23 mouse cellular contexts compared by ENCODE assay signal in genomic region chr1:190130888-190131287, GRCm38 (mm10). TPM values are rescaled to one million over a fixed set of nuclear protein-coding genes. Genes with fewer than 3 reads are reported as not detected.
DNase-seq lines count a peak whose midpoint lies in the region; ATAC-seq lines count a peak whose summit lies in the region.
"Had no signal": no experiment of that assay in that cellular context is flagged by ENCODE, and none has a peak within 500 bp of the region (broad histone marks: within the 10 kb centered on the region; RNA-seq: fewer than 3 reads in every experiment).

No protein-coding gene starts in this region.

- H3K9ac ChIP-seq in heart, embryonic 12.5 days = no peak overlapping the region; the same call in 1 of the 2 replicates
- no peak overlapping the region for H3K9ac ChIP-seq in hindbrain, embryonic 11.5 days (ENCODE audit: low read depth, low read length)
- no peak overlapping the region for H3K9ac ChIP-seq in liver, embryonic 13.5 days
- no peak overlapping the region for H3K9ac ChIP-seq in liver, embryonic 15.5 days
- H3K9ac ChIP-seq: embryonic facial prominence, embryonic 15.5 days; forebrain, embryonic 15.5 days; hindbrain, embryonic 13.5 days had no signal

- 0 out of 2 replicates have a peak overlapping the region, but pooled peaks have one; percentile 32 for H3K27ac ChIP-seq in heart, embryonic 12.5 days (ENCODE audit: poor library complexity, severe bottlenecking)
- peak overlapping the region; percentile 79; the same call in 1 of the 2 replicates for H3K27ac ChIP-seq in hindbrain, embryonic 10.5 days
- no peak overlapping the region for H3K27ac ChIP-seq in hindbrain, embryonic 11.5 days (ENCODE audit: low read depth, low read length)
- H3K27ac ChIP-seq in liver, embryonic 13.5 days = peak overlapping the region; percentile 57; the same call in 1 of the 2 replicates
- peak overlapping the region; percentile 51 for H3K27ac ChIP-seq in liver, embryonic 15.5 days (replicated peaks)
- H3K27ac ChIP-seq: embryonic facial prominence, embryonic 15.5 days; forebrain, embryonic 10.5 days; forebrain, embryonic 15.5 days; hindbrain, postnatal 0 days had no signal

- H3K4me2 ChIP-seq in heart, embryonic 12.5 days = no peak overlapping the region
- H3K4me2 ChIP-seq in hindbrain, embryonic 11.5 days (replicated peaks; ENCODE audit: low read depth, low read length) = no peak overlapping the region
- H3K4me2 ChIP-seq in liver, embryonic 13.5 days = no peak overlapping the region
- H3K4me2 ChIP-seq in liver, embryonic 15.5 days = no peak overlapping the region
- H3K4me2 ChIP-seq: embryonic facial prominence, embryonic 15.5 days; forebrain, embryonic 15.5 days; hindbrain, embryonic 13.5 days had no signal

- no peaks in the 10 kb centered on the region for H3K9me3 ChIP-seq in heart, embryonic 12.5 days (replicated peaks)
- H3K9me3 ChIP-seq in hindbrain, embryonic 10.5 days = no peaks in the 10 kb centered on the region
- no peaks in the 10 kb centered on the region for H3K9me3 ChIP-seq in hindbrain, embryonic 11.5 days (ENCODE audit: control insufficient read depth, low read length)
- no peaks in the 10 kb centered on the region for H3K9me3 ChIP-seq in liver, embryonic 13.5 days (replicated peaks)
- no peaks in the 10 kb centered on the region for H3K9me3 ChIP-seq in liver, embryonic 15.5 days (replicated peaks)
- H3K9me3 ChIP-seq: embryonic facial prominence, embryonic 15.5 days; forebrain, embryonic 10.5 days; forebrain, embryonic 15.5 days; hindbrain, embryonic 13.5 days had no signal

- H3K36me3 ChIP-seq in heart, embryonic 12.5 days = peaks cover 33% of the 10 kb centered on the region
- peaks cover 19% of the 10 kb centered on the region for H3K36me3 ChIP-seq in hindbrain, embryonic 10.5 days
- no peaks in the 10 kb centered on the region for H3K36me3 ChIP-seq in hindbrain, embryonic 11.5 days (ENCODE audit: control insufficient read depth, insufficient read depth, low read length)
- H3K36me3 ChIP-seq in liver, embryonic 13.5 days = no peaks in the 10 kb centered on the region
- H3K36me3 ChIP-seq in liver, embryonic 15.5 days (replicated peaks) = no peaks in the 10 kb centered on the region; the same call in 1 of the 2 replicates
- H3K36me3 ChIP-seq: embryonic facial prominence, embryonic 15.5 days; forebrain, embryonic 10.5 days; forebrain, embryonic 15.5 days; hindbrain, embryonic 13.5 days had no signal

- no peak for DNase-seq in heart, postnatal 14 days
- no peak for DNase-seq in hindbrain, embryonic 10.5 days (ENCODE audit: low spot score)
- no peak for DNase-seq in hindbrain, embryonic 11.5 days (ENCODE audit: low spot score)
- no peak for DNase-seq in liver, embryonic 13.5 days
- DNase-seq in spleen, postnatal 14 days (ENCODE audit: low spot score in 2 of 2) = no peak
- DNase-seq: adrenal gland, adult 8-10 months; cerebellum, adult 11 months; cerebellum, adult 8-10 months; cerebellum, postnatal 14 days; embryo, embryonic 11 days; gastrocnemius, postnatal 36 days; heart, adult 18-20 months; heart, postnatal 10 days; kidney, adult 11 months had no signal

- no peak for ATAC-seq in heart, embryonic 12.5 days (ENCODE audit: insufficient number of reproducible peaks, low FRiP score)
- ATAC-seq in hindbrain, embryonic 11.5 days (ENCODE audit: low FRiP score) = no peak
- no peak for ATAC-seq in liver, embryonic 13.5 days (ENCODE audit: low read depth)
- no peak for ATAC-seq in liver, embryonic 15.5 days (ENCODE audit: insufficient read depth)
- ATAC-seq: forebrain, embryonic 15.5 days; hindbrain, postnatal 0 days had no signal

- H3K4me3 ChIP-seq in heart, embryonic 12.5 days = no peak overlapping the region
- no peak overlapping the region for H3K4me3 ChIP-seq in hindbrain, embryonic 10.5 days
- no peak overlapping the region for H3K4me3 ChIP-seq in hindbrain, embryonic 11.5 days (ENCODE audit: low read depth, low read length)
- H3K4me3 ChIP-seq in liver, embryonic 13.5 days (replicated peaks) = no peak overlapping the region
- H3K4me3 ChIP-seq in liver, embryonic 15.5 days (replicated peaks) = no peak overlapping the region
- H3K4me3 ChIP-seq: embryonic facial prominence, embryonic 15.5 days; erythroblast, embryonic 14.5 days; forebrain, embryonic 10.5 days; forebrain, embryonic 15.5 days; hindbrain, embryonic 13.5 days had no signal

- H3K27me3 ChIP-seq in heart, embryonic 12.5 days (replicated peaks) = no peaks in the 10 kb centered on the region
- no peaks in the 10 kb centered on the region; the same call in 1 of the 2 replicates for H3K27me3 ChIP-seq in hindbrain, embryonic 10.5 days (ENCODE audit: insufficient read depth, poor library complexity, severe bottlenecking)
- no peaks in the 10 kb centered on the region for H3K27me3 ChIP-seq in hindbrain, embryonic 11.5 days (ENCODE audit: control insufficient read depth, insufficient read depth, low read length)
- no peaks in the 10 kb centered on the region for H3K27me3 ChIP-seq in liver, embryonic 13.5 days
- no peaks in the 10 kb centered on the region for H3K27me3 ChIP-seq in liver, embryonic 15.5 days
- H3K27me3 ChIP-seq: embryonic facial prominence, embryonic 15.5 days; forebrain, embryonic 15.5 days had no signal

- H3K4me1 ChIP-seq in heart, embryonic 12.5 days (replicated peaks) = peaks cover 63% of the 10 kb centered on the region
- H3K4me1 ChIP-seq in hindbrain, embryonic 10.5 days (replicated peaks) = peaks cover 79% of the 10 kb centered on the region
- peaks cover 20% of the 10 kb centered on the region for H3K4me1 ChIP-seq in hindbrain, embryonic 11.5 days (replicated peaks; ENCODE audit: control insufficient read depth, insufficient read depth, low read length)
- peaks cover 11% of the 10 kb centered on the region for H3K4me1 ChIP-seq in liver, embryonic 13.5 days (replicated peaks)
- H3K4me1 ChIP-seq in liver, embryonic 15.5 days (replicated peaks) = 0 out of 2 replicates have a peak, but pooled peaks cover 11% of the 10 kb centered on the region

- WGBS in heart, embryonic 12.5 days = 68% methylated on average over 4 of the region's 4 CpGs
- 68% methylated on average over 4 of the region's 4 CpGs for WGBS in hindbrain, embryonic 10.5 days
- WGBS in hindbrain, embryonic 11.5 days = 62% methylated on average over 4 of the region's 4 CpGs
- WGBS in liver, embryonic 13.5 days (ENCODE audit: insufficient replicate concordance) = 32% methylated on average over 4 of the region's 4 CpGs
- 33% methylated on average over 4 of the region's 4 CpGs for WGBS in liver, embryonic 15.5 days (ENCODE audit: insufficient replicate concordance)

- intact Hi-C loops in heart, postnatal 14 days (cut with DNase I) = no loop called here

RNA-seq across cellular contexts. Expression of gene Prox1, which starts 39.6 kb away (rescaled TPM):
- 26.5 and 29.6 TPM in 2 replicates for polyA plus RNA-seq in heart, embryonic 12.5 days (2016; fragmentation: Nextera tagmentation; extraction: Ambion mirVana)
- 10 to 100 TPM; 39.5 to 43.6 TPM for total RNA-seq in heart, postnatal 14 days (2021)
- polyA plus RNA-seq in hindbrain, embryonic 10.5 days (2016; fragmentation: Nextera tagmentation; extraction: Ambion mirVana) = 7.5 and 9.4 TPM in 2 replicates
- 8.5 and 9.0 TPM in 2 replicates for polyA plus RNA-seq in hindbrain, embryonic 11.5 days (2014; fragmentation: Nextera tagmentation; extraction: Ambion mirVana)
- polyA plus RNA-seq in liver, embryonic 13.5 days (2015; fragmentation: Nextera tagmentation; extraction: Ambion mirVana) = 4.1 and 6.4 TPM in 2 replicates
- polyA plus RNA-seq in liver, embryonic 15.5 days (2015; fragmentation: Nextera tagmentation; extraction: Ambion mirVana) = 5.2 and 6.1 TPM in 2 replicates
- total RNA-seq: common myeloid progenitor, adult 5-6 weeks had no signal
